Mouse (Mus musculus) stomach, postnatal 0 days (tissue): Measurements from ENCODE around the gene Ssc4d.

Source experiments
- CTCF ChIP-seq: IDR thresholded peaks from 2 replicates; pipeline ENCODE4 v1.5.1; 2016; ENCODE audit warnings: antibody characterized with exemption, low read depth, mild to moderate bottlenecking, moderate library complexity
- EP300 ChIP-seq: optimal IDR thresholded peaks from 2 replicates; pipeline ENCODE3; 2016; ENCODE audit warnings: antibody characterized with exemption

DNA sequence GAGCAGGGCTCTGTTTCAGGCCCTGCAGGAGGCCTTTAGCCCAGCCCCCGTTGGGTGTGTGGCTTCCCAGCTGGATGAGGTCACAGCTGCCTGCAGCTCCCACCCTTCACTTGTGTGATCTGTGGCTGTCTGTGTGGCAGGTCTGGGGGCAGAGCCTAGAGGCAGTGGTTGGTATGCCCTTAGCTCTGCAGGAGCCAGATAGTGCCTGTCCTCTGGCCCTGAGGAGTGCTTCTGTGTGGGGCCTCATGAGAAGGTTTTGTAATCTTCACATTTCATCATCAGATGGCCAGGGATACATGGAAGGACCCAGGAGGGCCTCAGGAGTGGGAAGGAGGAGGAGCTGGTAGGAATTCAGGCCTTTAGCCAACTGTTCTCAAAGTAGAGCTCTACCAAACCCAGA, 45.6 kb upstream of the Ssc4d start:
- TF ChIP-seq CTCF (no peak), EP300 (no peak)
